Mouse (Mus musculus): Measurements from ENCODE around the gene Slc38a10. TPM values are rescaled to one million over a fixed set of nuclear protein-coding genes. Genes with fewer than 3 reads are reported as not detected.
A peak's percentile ranks its signal among the peaks of the same experiment; 100 is the strongest.

Slc38a10 gene
- polyA plus RNA-seq, 1 experiment = 44.0 TPM

DNA sequence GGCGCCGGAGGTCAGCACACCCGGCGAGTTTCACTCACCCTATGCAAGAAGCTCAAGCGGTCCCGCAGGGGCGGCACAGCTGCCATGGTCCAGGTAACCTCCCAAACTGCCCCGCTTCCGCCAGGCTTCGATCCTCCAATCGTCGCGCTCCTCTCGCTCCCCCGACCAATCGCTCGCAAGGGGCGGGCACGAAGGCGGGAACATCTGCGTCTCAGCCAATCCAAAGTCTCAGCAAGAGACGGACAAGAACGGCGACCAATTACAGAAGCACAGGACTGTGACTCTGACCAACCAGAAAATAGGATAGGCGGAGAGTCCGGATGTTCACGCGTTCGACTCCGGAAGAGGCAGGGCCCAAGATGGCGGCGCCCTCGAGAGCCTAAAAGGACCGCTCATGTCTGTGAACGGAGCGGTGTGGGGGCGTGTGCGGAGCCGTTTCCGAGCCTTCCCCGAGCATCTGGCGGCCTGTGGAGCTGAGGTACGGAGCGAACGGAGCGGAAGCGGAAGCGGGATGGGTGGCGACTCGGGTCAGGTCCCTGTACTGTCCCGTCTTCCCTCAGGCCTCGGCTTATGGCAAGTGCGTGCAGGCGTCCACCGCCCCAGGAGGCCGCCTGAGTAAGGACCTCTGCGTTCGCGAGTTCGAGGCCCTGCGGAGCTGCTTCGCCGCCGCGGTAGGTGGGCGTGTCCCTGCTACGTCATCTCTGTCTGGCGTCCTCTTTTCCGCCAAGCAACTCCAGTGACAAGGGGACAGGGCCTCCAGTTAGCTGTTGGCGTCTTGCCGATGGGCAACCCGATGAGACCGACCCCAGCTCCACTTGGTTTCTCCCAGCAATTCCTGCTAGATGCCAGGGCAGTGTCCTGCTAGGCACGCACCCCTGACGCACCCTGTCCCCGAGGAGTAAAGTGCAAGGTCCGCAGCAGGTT is 52.3 kb downstream of the Slc38a10 start, which contains the start of the genes Tepsin and Ndufaf8:
TSS of gene Tepsin (minus strand) at position 144 of the 924 bp plus-strand sequence.
TSS of gene Ndufaf8 (plus strand) at position 341 of the 924 bp plus-strand sequence.
- peak within 1 kb of the TSS; percentile 89 for H3K4me3 ChIP-seq (ENCODE audit: low read depth, low read length)
- peaks cover 4% of the 10 kb centered on the region for H3K4me1 ChIP-seq (ENCODE audit: control insufficient read depth, insufficient read depth, low read length)
- H3K27me3 ChIP-seq (ENCODE audit: control insufficient read depth, insufficient read depth, low read length, poor library complexity, severe bottlenecking) = no peaks in the 10 kb centered on the region
- no peaks in the 10 kb centered on the region for H3K36me3 ChIP-seq (ENCODE audit: control insufficient read depth, insufficient read depth, low read length, poor library complexity, severe bottlenecking)
- peak within 1 kb of the TSS; percentile 83 for H3K9ac ChIP-seq (ENCODE audit: low read depth, poor library complexity, severe bottlenecking)
- no peaks in the 10 kb centered on the region for H3K9me3 ChIP-seq (replicated peaks; ENCODE audit: control insufficient read depth, insufficient read depth, low read length, poor library complexity, severe bottlenecking)
- no peak within 1 kb of the TSS for H3K27ac ChIP-seq (ENCODE audit: insufficient read depth, low read length)
- TF ChIP-seq CTCF (IDR thresholded peaks at IDR 0.05; ENCODE audit: low read depth, low read length) (no peak), POLR2A (IDR thresholded peaks at IDR 0.05; ENCODE audit: insufficient read depth, low read length) (no peak), EP300 (IDR thresholded peaks at IDR 0.05; ENCODE audit: insufficient read depth, low read depth, low read length) (no peak)

DNA sequence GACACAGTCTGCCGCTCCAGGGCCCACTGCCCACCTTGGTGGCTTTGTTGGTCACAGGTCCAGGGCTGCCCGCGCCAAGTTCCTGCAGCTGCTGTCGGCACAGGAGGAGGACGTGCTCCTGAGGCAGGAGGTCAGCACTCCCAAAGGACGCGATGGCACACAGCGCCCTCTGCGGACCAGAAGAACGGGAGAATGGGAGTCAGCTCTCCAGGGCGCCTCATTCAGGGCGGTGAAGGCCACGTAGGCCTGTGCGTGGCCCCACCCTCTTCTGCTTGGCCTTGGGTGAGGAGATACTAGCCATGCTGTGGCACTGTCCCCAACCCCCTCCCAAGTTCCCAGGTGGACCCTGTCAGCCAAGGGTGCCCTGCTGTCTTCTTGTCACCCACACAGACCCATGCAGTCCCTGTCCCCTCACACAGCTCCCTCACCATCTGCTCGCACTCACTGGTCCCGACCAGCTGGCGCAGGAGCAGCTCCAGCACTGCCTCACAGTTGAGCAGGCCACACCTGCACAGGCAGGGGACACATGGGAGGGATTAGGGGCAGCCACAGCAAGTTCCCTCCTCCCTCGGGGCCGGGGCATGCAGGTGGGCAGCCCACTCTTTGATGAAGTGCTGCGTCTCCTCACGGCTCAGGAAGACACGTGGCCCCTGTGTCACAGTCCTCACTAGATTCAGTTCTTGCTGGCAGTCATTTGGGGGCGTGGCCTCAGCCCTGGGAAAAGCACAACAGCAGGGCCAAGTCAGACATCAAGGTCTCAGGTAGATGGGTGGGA is 58.1 kb downstream of the Slc38a10 start:
- no peaks in the 10 kb centered on the region for H3K36me3 ChIP-seq (ENCODE audit: control insufficient read depth, insufficient read depth, low read length, poor library complexity, severe bottlenecking)
- H3K9me3 ChIP-seq (replicated peaks; ENCODE audit: control insufficient read depth, insufficient read depth, low read length, poor library complexity, severe bottlenecking) = no peaks in the 10 kb centered on the region
- no peak overlapping the region for H3K27ac ChIP-seq (ENCODE audit: insufficient read depth, low read length)
- TF ChIP-seq CTCF (IDR thresholded peaks at IDR 0.05; ENCODE audit: low read depth, low read length) (peak; percentile 45), EP300 (IDR thresholded peaks at IDR 0.05; ENCODE audit: insufficient read depth, low read depth, low read length) (no peak)
- peaks cover 2% of the 10 kb centered on the region for H3K4me1 ChIP-seq (ENCODE audit: control insufficient read depth, insufficient read depth, low read length)
- no peak overlapping the region for H3K9ac ChIP-seq (ENCODE audit: low read depth, poor library complexity, severe bottlenecking)
- H3K27me3 ChIP-seq (ENCODE audit: control insufficient read depth, insufficient read depth, low read length, poor library complexity, severe bottlenecking) = no peaks in the 10 kb centered on the region
- no peak overlapping the region for H3K4me3 ChIP-seq (ENCODE audit: low read depth, low read length)

DNA sequence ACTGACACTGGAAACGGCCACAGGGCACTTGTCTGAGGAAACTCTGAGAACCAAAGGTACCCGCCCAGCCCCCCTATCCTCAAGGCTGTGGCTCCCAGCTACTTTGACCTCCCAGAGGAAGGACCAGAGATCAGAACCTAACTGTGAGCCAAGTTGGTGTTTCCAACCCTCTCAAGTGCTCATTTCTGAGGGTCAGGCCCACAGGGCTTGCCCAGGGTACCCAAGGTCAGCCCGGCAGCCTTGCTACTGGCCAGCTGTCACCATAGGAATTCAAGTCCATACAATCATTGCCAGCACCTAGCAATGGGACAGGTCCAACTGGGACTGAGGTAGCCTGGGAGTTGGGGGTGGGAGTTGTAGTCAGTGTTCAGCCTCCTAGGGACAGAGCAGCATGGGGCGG is 60.5 kb downstream of the Slc38a10 start:
- Histone ChIP-seq H3K4me3 (ENCODE audit: low read depth, low read length) (no peak overlapping the region), H3K36me3 (ENCODE audit: control insufficient read depth, insufficient read depth, low read length, poor library complexity, severe bottlenecking) (no peaks in the 10 kb centered on the region), H3K9me3 (replicated peaks; ENCODE audit: control insufficient read depth, insufficient read depth, low read length, poor library complexity, severe bottlenecking) (no peaks in the 10 kb centered on the region), H3K27ac (ENCODE audit: insufficient read depth, low read length) (no peak overlapping the region), H3K4me1 (ENCODE audit: control insufficient read depth, insufficient read depth, low read length) (no peaks in the 10 kb centered on the region), H3K9ac (ENCODE audit: low read depth, poor library complexity, severe bottlenecking) (no peak overlapping the region), H3K27me3 (ENCODE audit: control insufficient read depth, insufficient read depth, low read length, poor library complexity, severe bottlenecking) (no peaks in the 10 kb centered on the region)
- TF ChIP-seq POLR2A (IDR thresholded peaks at IDR 0.05; ENCODE audit: insufficient read depth, low read length) (no peak), CTCF (IDR thresholded peaks at IDR 0.05; ENCODE audit: low read depth, low read length) (no peak), EP300 (IDR thresholded peaks at IDR 0.05; ENCODE audit: insufficient read depth, low read depth, low read length) (no peak)

DNA sequence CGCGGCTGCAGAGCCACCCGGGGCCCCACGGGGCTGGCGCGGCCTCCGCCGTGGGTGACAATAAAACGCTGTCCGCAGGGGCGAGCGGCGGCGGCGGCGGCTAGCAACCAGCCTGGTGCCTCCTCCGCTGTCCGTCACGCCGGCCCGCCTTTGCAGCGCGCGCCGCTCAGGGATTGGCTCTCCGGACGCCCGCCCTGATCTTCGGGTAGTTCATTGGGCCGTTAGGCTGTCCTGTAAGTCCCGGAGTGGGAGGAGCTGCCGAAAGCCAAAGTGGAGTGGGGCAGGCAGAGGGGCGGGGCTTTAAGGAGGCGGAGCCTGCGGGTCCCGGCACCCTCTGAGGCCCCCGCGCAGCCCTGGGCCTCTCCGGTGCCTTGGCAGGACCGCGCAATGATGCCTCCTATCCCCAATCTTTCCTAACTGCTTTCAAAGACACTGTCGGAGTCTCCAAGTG is 64.4 kb downstream of the Slc38a10 start, which contains the start of gene Cep131:
TSS of gene Cep131 (minus strand) at position 126 of the 451 bp plus-strand sequence.
- Histone ChIP-seq H3K4me1 (ENCODE audit: control insufficient read depth, insufficient read depth, low read length) (no peaks in the 10 kb centered on the region), H3K27me3 (ENCODE audit: control insufficient read depth, insufficient read depth, low read length, poor library complexity, severe bottlenecking) (no peaks in the 10 kb centered on the region), H3K9ac (ENCODE audit: low read depth, poor library complexity, severe bottlenecking) (peak within 1 kb of the TSS; percentile 84), H3K4me3 (ENCODE audit: low read depth, low read length) (peak within 1 kb of the TSS; percentile 77), H3K27ac (ENCODE audit: insufficient read depth, low read length) (no peak within 1 kb of the TSS; the same call in 1 of the 2 replicates), H3K9me3 (replicated peaks; ENCODE audit: control insufficient read depth, insufficient read depth, low read length, poor library complexity, severe bottlenecking) (no peaks in the 10 kb centered on the region), H3K36me3 (ENCODE audit: control insufficient read depth, insufficient read depth, low read length, poor library complexity, severe bottlenecking) (no peaks in the 10 kb centered on the region; the same call in 1 of the 2 replicates)
- TF ChIP-seq POLR2A (IDR thresholded peaks at IDR 0.05; ENCODE audit: insufficient read depth, low read length) (peak; percentile 44), EP300 (IDR thresholded peaks at IDR 0.05; ENCODE audit: insufficient read depth, low read depth, low read length) (no peak)

DNA sequence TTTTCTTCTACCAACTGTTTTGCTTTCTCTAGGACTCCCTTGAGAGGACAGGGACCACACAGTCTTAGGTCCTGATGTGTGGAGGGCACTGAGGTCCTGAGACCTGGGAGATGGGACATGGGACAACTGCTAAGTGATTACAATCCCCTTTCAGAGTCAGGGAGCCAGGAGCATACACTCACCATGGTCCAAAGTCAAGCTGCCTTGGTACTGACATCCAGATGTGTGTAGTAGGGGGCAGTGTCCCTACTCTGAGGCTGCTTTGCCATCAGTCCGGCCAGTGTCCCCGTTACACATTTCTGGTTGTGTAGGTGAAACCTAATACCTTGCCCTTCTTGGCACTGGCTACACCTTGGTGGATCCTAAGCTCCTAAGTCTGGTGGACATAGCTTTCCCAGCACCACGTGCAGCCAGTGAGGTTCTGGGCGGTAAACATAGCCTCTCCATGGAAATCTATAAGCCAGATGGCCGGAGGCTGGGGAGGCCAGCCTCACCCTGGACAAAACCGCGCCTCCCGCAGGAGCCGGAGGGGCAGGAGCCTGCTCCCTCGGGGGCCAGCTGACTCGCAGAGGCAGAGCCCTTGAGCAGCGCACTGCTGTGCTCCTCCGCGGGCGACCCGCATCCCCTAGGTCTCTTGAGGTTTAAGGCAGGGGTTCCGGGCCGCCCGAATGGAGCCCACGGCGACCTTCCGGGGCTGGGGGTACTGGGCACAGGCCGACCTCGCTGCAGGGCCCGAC is 65.1 kb downstream of the Slc38a10 start:
- H3K4me1 ChIP-seq (ENCODE audit: control insufficient read depth, insufficient read depth, low read length) = no peaks in the 10 kb centered on the region
- H3K9me3 ChIP-seq (replicated peaks; ENCODE audit: control insufficient read depth, insufficient read depth, low read length, poor library complexity, severe bottlenecking) = no peaks in the 10 kb centered on the region
- no peaks in the 10 kb centered on the region; the same call in 1 of the 2 replicates for H3K36me3 ChIP-seq (ENCODE audit: control insufficient read depth, insufficient read depth, low read length, poor library complexity, severe bottlenecking)
- no peaks in the 10 kb centered on the region for H3K27me3 ChIP-seq (ENCODE audit: control insufficient read depth, insufficient read depth, low read length, poor library complexity, severe bottlenecking)
- peak overlapping the region; percentile 84 for H3K9ac ChIP-seq (ENCODE audit: low read depth, poor library complexity, severe bottlenecking)
- H3K27ac ChIP-seq (ENCODE audit: insufficient read depth, low read length) = no peak overlapping the region
- TF ChIP-seq CTCF (IDR thresholded peaks at IDR 0.05; ENCODE audit: low read depth, low read length) (no peak), EP300 (IDR thresholded peaks at IDR 0.05; ENCODE audit: insufficient read depth, low read depth, low read length) (no peak), POLR2A (IDR thresholded peaks at IDR 0.05; ENCODE audit: insufficient read depth, low read length) (no peak)
- peak overlapping the region; percentile 77 for H3K4me3 ChIP-seq (ENCODE audit: low read depth, low read length)

Data from ES-Bruce4 (cell line).